Mouse (Mus musculus) stomach, embryonic 16.5 days (tissue): Measurements from ENCODE around the gene Pkp4. TPM values are rescaled to one million over a fixed set of nuclear protein-coding genes. Genes with fewer than 3 reads are reported as not detected.
A peak's percentile ranks its signal among the peaks of the same experiment; 100 is the strongest.

Source experiments
- ATAC-seq: fragments of 200-750 bp; cut with Nextera tagmentation; 2 replicates; pipeline ENCODE4 v1.8.0; 2017; ENCODE audit warnings: moderate number of reproducible peaks, moderate TSS enrichment; ENCODE audit not compliant: insufficient read depth, low FRiP score
- H3K27ac ChIP-seq: fragments of 300-500 bp; sonication (generic); 2 replicates; pipeline ENCODE4 v1.5.1; 2014; ENCODE audit warnings: low read length
- H3K27me3 ChIP-seq: fragments of 300-500 bp; sonication (generic); 2 replicates; pipeline ENCODE4 v1.6.1; 2014; ENCODE audit warnings: low read length, control low read depth, mixed read lengths; ENCODE audit not compliant: control insufficient read depth, insufficient read depth
- H3K36me3 ChIP-seq: fragments of 300-500 bp; sonication (generic); 2 replicates; pipeline ENCODE4 v1.6.1; 2014; ENCODE audit warnings: low read length; ENCODE audit not compliant: control insufficient read depth, insufficient read depth
- H3K4me1 ChIP-seq: fragments of 300-500 bp; sonication (generic); 2 replicates; pipeline ENCODE4 v1.6.1; 2014; ENCODE audit warnings: low read length, control low read depth, mixed read lengths; ENCODE audit not compliant: control insufficient read depth, insufficient read depth
- H3K4me2 ChIP-seq: fragments of 300-500 bp; sonication (generic); 2 replicates; pipeline ENCODE4 v1.6.1; 2014; ENCODE audit warnings: low read depth, low read length, mixed read lengths
- H3K4me3 ChIP-seq: fragments of 300-500 bp; sonication (generic); replicated peaks from 2 replicates; pipeline ENCODE4 v1.5.1; 2014; ENCODE audit warnings: mild to moderate bottlenecking, low read length
- H3K9ac ChIP-seq: fragments of 300-500 bp; sonication (generic); 2 replicates; pipeline ENCODE4 v1.6.1; 2014; ENCODE audit warnings: low read length
- H3K9me3 ChIP-seq: fragments of 300-500 bp; sonication (generic); replicated peaks from 2 replicates; pipeline ENCODE4 v1.6.1; 2016; ENCODE audit warnings: low read length, control low read depth; ENCODE audit not compliant: control insufficient read depth
- WGBS: fragments of 180-500 bp; shearing (Covaris S2); extraction: QIAGEN DNeasy Blood & Tissue Kit; methylation state at CpG from one replicate; pipeline ENCODE4 v1.1.7; 2014; 5-methylcytosine and 5-hydroxymethylcytosine counted together
- polyA plus RNA-seq: library from polyadenylated mRNA; unstranded; fragments of >200 nt; fragmentation: Nextera tagmentation; extraction: Ambion mirVana; gene quantifications from 2 replicates; pipeline ENCODE4 v1.2.1, GENCODE M21; 2015

The Pkp4 gene
- polyA plus RNA-seq, 1 experiment from 2014 or later = 30.0 TPM

DNA sequence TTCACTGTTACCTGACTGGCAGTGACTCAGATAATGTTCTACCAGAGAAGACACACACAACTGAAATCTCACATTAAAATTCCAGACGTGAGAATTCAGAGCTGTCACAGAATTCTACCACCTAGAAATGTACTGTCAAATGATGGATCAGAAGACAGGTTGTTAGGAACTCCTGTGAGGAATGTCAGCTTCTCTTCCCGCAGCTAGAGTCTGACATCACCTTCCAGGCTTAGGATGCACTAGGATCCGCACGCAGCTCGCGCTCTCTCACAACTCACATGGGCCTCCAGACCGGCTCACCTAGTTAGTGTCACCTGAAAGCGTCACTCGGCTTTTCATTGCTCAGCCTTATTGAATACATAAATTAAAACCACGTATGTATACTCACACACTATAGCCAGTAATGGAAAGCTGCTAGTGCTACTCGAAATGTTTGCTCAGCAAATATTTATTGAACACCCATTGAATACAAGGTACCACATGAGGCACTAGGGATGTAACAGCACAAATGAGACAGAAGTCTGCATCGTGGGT is 142.9 kb downstream of the Pkp4 start:
- no peaks in the 10 kb centered on the region for H3K9me3 ChIP-seq
- peaks cover 20% of the 10 kb centered on the region for H3K36me3 ChIP-seq
- H3K27ac ChIP-seq = no peak overlapping the region
- H3K4me2 ChIP-seq = no peak overlapping the region
- WGBS = 73% methylated on average over 12 of the region's 12 CpGs
- no peak overlapping the region for H3K9ac ChIP-seq
- H3K4me1 ChIP-seq = peaks cover 6% of the 10 kb centered on the region; the same call in 1 of the 2 replicates
- H3K27me3 ChIP-seq = no peaks in the 10 kb centered on the region
- peak; percentile 51; the same call in 1 of the 2 replicates for ATAC-seq
- H3K4me3 ChIP-seq = no peak overlapping the region

DNA sequence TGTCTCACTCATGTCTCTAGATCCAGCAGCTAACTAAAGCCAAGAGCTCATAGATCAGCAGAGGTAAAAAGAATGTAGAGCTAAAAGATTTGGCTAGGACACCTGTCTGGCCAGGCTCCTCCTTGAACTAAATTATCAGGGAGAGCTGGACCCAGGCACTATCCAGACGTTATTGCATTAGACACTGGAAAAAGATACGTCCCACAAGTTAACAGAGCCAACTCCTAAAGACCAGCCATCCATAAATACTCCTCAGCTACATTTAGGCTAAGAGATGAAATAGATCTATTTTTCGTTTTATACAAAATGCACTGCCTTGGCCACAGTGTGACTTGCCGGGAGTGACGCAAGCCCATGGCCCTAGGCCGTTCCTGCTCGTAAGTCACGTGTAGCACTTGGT is 146.7 kb downstream of the Pkp4 start:
- Histone ChIP-seq H3K27me3 (no peaks in the 10 kb centered on the region), H3K4me1 (peaks cover 6% of the 10 kb centered on the region; the same call in 1 of the 2 replicates), H3K9ac (no peak overlapping the region), H3K27ac (no peak overlapping the region), H3K4me2 (no peak overlapping the region), H3K9me3 (no peaks in the 10 kb centered on the region), H3K36me3 (peaks cover 31% of the 10 kb centered on the region), H3K4me3 (no peak overlapping the region)
- ATAC-seq = peak; percentile 64; the same call in 1 of the 2 replicates
- 90% methylated on average over 8 of the region's 8 CpGs for WGBS

DNA sequence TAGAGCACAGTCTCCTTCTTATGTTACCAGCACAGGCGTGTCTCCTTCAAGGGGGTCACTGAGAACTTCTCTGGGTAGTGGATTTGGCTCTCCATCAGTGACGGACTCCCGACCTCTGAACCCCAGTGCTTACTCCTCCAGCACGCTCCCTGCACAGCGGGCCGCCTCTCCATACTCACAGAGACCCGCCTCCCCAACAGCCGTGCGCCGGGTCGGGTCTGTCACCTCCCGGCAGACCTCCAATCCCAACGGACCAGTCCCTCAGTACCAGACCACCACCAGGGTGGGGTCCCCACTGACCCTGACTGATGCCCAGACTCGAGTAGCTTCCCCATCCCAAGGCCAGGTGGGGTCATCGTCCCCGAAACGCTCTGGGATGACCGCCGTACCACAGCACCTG is 147.4 kb downstream of the Pkp4 start:
- Histone ChIP-seq H3K4me1 (no peaks in the 10 kb centered on the region), H3K4me3 (no peak overlapping the region), H3K9me3 (no peaks in the 10 kb centered on the region), H3K9ac (no peak overlapping the region), H3K27ac (no peak overlapping the region; the same call in 1 of the 2 replicates), H3K27me3 (no peaks in the 10 kb centered on the region), H3K4me2 (no peak overlapping the region), H3K36me3 (peaks cover 36% of the 10 kb centered on the region)
- no peak for ATAC-seq
- 95% methylated on average over 19 of the region's 19 CpGs for WGBS

DNA sequence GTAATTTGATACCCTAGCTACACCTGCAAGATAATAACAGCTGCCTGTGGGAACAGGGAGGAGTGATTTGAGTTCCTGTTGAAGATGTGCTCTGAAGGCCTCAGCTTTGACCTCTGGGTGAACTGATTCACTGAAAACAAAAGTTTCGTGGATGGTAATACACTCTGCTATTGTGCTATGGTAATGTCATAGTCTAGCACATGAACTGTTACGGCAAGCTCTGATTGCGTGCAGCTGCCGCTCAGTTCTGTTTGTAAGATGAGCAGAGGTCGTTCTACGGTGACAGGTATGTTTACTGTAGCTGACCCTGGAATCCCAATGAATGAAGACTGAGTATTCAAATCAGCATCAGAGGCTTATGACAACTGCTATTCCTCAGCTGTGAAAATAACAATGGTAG is 152.6 kb downstream of the Pkp4 start:
- no peak for ATAC-seq
- no peak overlapping the region for H3K9ac ChIP-seq
- H3K36me3 ChIP-seq = peaks cover 26% of the 10 kb centered on the region
- H3K27ac ChIP-seq = no peak overlapping the region
- peaks cover 4% of the 10 kb centered on the region for H3K9me3 ChIP-seq
- no peak overlapping the region for H3K4me3 ChIP-seq
- H3K27me3 ChIP-seq = no peaks in the 10 kb centered on the region
- H3K4me2 ChIP-seq = no peak overlapping the region
- 51% methylated on average over 6 of the region's 6 CpGs for WGBS
- H3K4me1 ChIP-seq = no peaks in the 10 kb centered on the region

DNA sequence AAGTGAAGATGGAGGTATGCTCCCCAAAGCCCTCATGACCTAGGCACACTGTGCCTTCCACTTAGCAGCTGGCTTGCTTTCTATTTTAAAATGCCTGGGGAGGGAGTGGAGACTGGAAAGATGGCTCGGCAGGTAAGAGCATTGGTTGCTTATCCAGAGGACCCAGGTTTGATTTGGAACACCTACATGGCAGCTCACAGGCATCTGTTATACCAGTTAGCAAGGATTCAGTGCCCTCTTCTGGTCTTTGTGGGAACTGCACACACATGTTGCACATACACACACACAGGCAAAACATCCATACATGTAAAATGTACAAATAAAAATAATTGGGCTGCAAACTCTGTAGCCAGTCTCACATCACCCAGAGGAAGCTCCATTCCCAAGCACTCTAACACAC is 158.0 kb downstream of the Pkp4 start:
- H3K4me2 ChIP-seq = no peak overlapping the region
- no peak overlapping the region for H3K27ac ChIP-seq
- no peaks in the 10 kb centered on the region for H3K27me3 ChIP-seq
- peaks cover 28% of the 10 kb centered on the region for H3K36me3 ChIP-seq
- no peak for ATAC-seq
- no peak overlapping the region for H3K9ac ChIP-seq
- 97% methylated on average over 1 of the region's 1 CpGs for WGBS
- H3K9me3 ChIP-seq = peaks cover 12% of the 10 kb centered on the region
- H3K4me1 ChIP-seq = no peaks in the 10 kb centered on the region
- H3K4me3 ChIP-seq = no peak overlapping the region

DNA sequence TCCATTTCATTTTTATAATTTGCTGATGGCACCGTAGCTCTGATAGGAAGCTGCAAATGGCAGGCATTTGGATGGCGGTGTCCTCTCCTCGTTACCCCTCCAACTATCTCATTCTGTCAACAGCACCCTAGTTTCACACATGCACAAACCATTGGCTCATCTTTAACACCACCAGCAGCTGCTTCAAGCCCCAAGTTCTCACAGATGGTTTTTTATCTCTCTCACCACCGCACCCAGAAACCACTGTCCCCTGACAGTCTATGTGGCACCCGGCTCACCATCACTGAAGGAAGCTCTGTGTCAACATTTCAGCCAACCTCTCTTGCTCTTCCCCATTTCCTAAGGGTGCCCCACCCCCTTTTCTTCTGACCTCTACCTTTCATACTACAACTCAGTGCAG is 167.3 kb downstream of the Pkp4 start:
- 91% methylated on average over 5 of the region's 5 CpGs for WGBS
- H3K27ac ChIP-seq = no peak overlapping the region

DNA sequence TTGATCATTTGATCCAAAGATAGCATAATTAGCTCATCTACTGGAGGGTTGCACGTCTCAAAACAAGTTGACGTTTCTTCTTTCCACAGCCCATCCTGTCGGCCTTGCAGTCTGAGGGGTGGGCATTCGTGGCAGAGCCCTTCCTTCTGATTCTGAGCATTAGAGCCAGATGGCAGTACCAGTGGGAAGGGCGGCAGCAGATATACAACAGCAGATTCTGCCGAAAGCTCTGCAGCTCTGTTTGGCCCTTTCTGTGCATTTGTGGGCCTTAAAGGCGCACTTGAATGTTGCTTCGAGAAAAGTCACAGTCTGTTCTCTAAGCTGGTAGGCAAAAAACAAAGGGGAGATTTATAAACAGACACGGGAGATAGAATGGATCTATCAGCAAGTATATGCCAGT is 170.4 kb downstream of the Pkp4 start:
- Histone ChIP-seq H3K27ac (no peak overlapping the region), H3K4me3 (no peak overlapping the region), H3K27me3 (no peaks in the 10 kb centered on the region), H3K4me2 (no peak overlapping the region), H3K9ac (no peak overlapping the region), H3K36me3 (0 out of 2 replicates have a peak, but pooled peaks cover 3% of the 10 kb centered on the region), H3K9me3 (no peaks in the 10 kb centered on the region), H3K4me1 (no peaks in the 10 kb centered on the region)
- WGBS = 87% methylated on average over 9 of the region's 9 CpGs
- ATAC-seq = no peak

More for the DNA sequence above, 167.3 kb downstream of the Pkp4 start:
- no peak overlapping the region for H3K4me3 ChIP-seq
- no peak overlapping the region for H3K4me2 ChIP-seq
- no peaks in the 10 kb centered on the region for H3K9me3 ChIP-seq
- no peak for ATAC-seq
- no peaks in the 10 kb centered on the region for H3K27me3 ChIP-seq
- H3K4me1 ChIP-seq = no peaks in the 10 kb centered on the region
- H3K36me3 ChIP-seq = 0 out of 2 replicates have a peak, but pooled peaks cover 8% of the 10 kb centered on the region
- H3K9ac ChIP-seq = no peak overlapping the region

DNA sequence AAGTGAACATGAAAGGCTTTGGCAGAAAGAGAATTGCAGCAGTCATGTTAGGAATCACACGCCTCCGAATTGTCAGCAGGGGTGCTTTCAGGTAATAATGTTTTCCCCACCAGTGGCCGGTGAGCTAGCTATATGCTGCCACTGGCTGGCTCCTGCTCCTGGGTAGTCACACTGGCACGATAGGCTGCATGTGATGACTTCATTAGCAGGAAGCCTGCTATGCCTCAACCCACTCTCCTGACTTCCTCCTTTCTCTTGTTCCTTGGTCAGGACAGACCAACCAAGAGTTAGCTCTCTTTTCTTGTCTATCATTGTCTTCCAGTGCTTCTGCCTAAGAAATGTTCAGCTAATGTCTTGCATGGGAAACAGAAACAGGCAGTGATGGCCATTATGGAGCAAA is 171.9 kb downstream of the Pkp4 start:
- WGBS = 89% methylated on average over 4 of the region's 4 CpGs
- no peaks in the 10 kb centered on the region for H3K4me1 ChIP-seq

DNA sequence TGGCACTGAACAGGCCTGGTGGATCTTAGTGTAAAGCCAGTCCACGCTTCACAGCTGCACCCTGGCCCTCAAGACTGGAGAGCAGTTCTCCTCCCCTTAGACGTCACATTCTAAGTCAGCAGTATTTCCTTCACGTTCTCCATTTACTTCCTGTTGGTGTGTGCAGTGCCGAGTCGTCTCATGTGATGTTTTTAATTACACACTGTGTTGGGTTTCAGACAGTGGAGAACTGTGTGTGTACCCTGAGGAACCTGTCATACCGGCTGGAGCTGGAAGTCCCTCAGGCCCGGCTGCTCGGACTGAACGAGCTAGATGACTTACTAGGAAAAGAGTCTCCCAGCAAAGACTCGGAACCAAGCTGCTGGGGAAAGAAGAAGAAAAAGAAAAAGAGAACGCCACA is 177.9 kb downstream of the Pkp4 start:
- ATAC-seq = peak; percentile 86
- H3K9ac ChIP-seq = no peak overlapping the region
- no peaks in the 10 kb centered on the region for H3K9me3 ChIP-seq
- H3K4me1 ChIP-seq = no peaks in the 10 kb centered on the region
- WGBS = 63% methylated on average over 11 of the region's 11 CpGs
- no peaks in the 10 kb centered on the region for H3K27me3 ChIP-seq
- H3K4me2 ChIP-seq = no peak overlapping the region
- peak overlapping the region; percentile 49 for H3K27ac ChIP-seq
- no peak overlapping the region for H3K4me3 ChIP-seq
- H3K36me3 ChIP-seq = peaks cover 6% of the 10 kb centered on the region; the same call in 1 of the 2 replicates

More for the DNA sequence above, 171.9 kb downstream of the Pkp4 start:
- Histone ChIP-seq H3K9ac (no peak overlapping the region), H3K36me3 (0 out of 2 replicates have a peak, but pooled peaks cover 4% of the 10 kb centered on the region), H3K4me2 (no peak overlapping the region), H3K27me3 (no peaks in the 10 kb centered on the region), H3K27ac (no peak overlapping the region), H3K9me3 (no peaks in the 10 kb centered on the region), H3K4me3 (no peak overlapping the region)
- no peak for ATAC-seq
